Mouse (Mus musculus): ENCODE measurements at regions not wholly inside any gene's neighbourhood (a gene's known extent, or its start where the extent isn't known, plus 50 kb on each side); places are given as distances from the start of the nearest gene placed in this dataset.

GRCm38 (mm10) chr12:94469850-94470249, 1222.2 kb upstream of the Flrt2 start:
- in situ Hi-C loops (cut with MboI, MseI) = no loop called here

DNA sequence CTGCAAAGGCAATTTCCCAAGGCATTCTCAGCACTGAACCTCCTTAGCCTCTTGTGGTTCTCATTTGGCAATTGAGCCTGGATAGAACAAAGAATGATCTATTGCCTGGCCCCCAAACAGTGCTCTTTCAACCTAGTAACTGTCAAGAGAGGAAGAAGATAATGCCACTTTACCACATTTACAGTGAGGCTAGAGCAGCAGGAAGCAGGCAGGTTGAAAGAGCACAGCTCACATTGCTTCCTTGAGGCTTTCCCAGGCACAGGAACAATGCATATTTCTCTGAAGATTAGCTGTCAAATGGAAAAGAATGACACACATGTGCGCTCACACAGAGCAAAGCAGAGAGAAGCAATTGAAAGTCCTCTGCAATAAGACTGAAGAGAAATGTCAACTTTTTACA, 1221.0 kb upstream of the Flrt2 start:
- in situ Hi-C loops (cut with MboI, MseI) = no loop called here

DNA sequence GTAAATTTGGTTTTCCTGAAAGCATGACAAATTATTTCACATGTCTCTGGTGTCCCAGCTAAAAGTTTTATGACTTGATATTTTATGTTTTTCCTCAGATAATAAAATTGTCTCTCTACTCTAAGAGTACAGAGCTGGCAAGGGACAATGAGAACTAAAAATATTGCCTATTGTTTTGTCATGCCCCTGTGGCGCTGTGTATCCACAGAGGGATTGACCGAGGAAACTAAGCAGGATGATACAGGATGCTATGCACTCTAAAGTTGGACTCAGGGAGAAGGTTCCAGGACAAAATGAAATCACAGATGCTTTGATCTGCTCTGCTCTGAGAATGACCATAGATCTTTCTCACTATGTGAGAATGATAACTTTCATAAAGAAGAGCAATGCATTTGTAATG, 1203.3 kb upstream of the Flrt2 start:
- in situ Hi-C loops (cut with MboI, MseI) = no loop called here

DNA sequence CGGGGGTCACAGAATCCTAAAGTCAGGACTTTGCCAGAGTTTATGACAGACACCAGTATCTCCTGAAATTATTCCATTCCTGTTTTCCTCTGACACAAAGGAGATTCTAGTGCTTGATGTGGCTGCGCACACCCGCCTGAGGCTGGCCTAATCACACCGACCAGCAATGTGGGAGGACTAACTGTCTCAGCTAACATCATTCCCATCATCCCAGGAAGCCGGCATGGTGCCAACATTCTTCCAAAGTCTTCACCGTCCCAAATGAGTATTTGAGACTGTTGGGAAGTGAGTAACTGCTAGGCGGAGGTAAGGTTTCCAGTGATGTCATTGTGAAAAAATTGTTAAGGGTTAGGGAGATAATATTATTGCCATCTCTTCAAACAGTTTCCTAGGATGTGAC, 1183.9 kb upstream of the Flrt2 start:
- in situ Hi-C loops (cut with MboI, MseI) = no loop called here

DNA sequence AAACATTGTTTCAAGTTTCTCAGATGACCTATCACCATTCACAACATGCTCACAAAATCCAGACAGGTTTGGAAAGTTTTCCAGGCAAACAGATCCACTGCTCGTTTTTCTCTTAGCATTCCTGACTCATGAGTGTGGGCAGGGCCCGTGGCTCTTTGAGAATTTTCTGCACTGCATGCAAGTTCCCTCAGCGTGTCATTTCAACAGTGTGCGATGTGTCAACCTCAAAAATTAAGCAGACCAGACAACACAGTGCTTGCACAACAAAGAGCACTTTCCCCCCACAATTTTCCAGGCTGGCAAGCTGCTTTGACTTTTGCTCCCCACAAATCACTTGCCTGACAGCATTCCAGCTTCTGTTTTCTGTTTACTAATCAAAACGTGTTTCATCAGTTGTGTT, 1182.2 kb upstream of the Flrt2 start:
- in situ Hi-C loops (cut with MboI, MseI) = no loop called here

- in situ Hi-C loops (cut with MboI, MseI) = no loop called here
These were observed 1147.3 kb upstream of the Flrt2 start for GRCm38 (mm10) chr12:94544706-94545105.

GRCm38 (mm10) chr12:94560374-94561194, 1131.4 kb upstream of the Flrt2 start:
- in situ Hi-C loops (cut with MboI, MseI) = no loop called here

- in situ Hi-C loops (cut with MboI, MseI) = no loop called here
These were observed 1117.0 kb upstream of the Flrt2 start for GRCm38 (mm10) chr12:94574981-94575380.

GRCm38 (mm10) chr12:94580345-94580744, 1111.7 kb upstream of the Flrt2 start:
- in situ Hi-C loops (cut with MboI, MseI) = no loop called here

DNA sequence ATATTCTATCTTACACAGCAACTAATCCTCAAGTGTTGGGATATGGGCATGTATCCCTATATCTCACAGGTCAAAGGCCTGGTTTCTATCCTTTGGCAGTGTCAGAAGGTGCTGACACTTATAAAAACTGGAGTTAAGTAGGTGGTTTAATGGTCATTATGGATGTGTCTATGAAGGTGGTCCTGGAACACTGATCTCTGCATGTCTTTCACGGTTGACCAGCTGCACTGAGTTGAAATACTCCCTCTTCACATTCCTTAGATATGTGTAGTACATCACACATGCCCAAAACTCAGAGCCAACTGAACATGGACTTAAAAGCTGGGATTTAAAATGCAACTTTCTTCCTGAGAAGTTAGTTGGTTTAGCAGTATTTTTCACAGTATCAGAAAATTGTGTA, 1107.7 kb upstream of the Flrt2 start:
- in situ Hi-C loops (cut with MboI, MseI) = no loop called here

DNA sequence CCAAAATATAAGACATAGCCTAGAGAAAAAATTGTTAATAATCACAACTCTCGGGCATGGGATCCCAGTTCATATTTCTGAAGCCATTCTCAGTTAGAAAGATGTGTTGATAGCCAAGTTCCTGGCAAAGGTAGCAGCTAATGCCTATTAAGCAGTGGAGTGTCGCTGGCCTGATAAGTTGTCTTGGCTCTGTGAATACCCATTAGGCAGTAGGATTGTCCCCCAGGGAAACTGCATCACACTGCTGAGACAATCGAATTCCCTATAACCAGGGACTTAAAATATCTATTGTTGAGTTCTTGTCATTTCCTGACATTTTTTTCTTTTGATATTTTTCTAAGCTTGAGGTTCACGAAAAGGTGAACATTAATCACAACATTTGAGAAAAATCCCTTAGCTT, 1105.0 kb upstream of the Flrt2 start:
- in situ Hi-C loops (cut with MboI, MseI) = no loop called here

- in situ Hi-C loops (cut with MboI, MseI) = no loop called here
These were observed 1103.4 kb upstream of the Flrt2 start for GRCm38 (mm10) chr12:94588599-94588998.

- in situ Hi-C loops (cut with MboI, MseI) = no loop called here
These were observed 1103.0 kb upstream of the Flrt2 start for GRCm38 (mm10) chr12:94589033-94589432.

DNA sequence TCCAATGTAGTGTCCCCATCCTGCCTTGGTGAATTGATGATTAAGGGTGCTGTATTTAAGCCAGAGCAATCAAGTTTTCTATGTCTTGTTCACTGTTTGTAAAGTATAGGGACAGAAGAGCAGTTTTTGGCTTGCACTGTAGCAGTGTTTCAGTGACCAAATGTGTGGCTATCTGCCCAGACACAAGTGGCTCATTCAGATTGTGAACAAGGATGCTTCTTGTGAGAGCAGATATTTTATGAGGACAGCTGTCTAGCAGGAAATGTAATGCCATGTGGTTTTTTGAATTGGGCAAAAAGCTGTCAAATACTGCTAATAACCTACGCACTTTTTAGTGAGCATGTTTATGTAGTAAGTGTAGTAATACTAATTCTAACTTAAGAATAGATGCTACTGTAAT, 1086.5 kb upstream of the Flrt2 start:
- in situ Hi-C loops (cut with MboI, MseI) = no loop called here

- in situ Hi-C loops (cut with MboI, MseI) = no loop called here
These were observed 1055.5 kb upstream of the Flrt2 start for GRCm38 (mm10) chr12:94636555-94636954.

- in situ Hi-C loops (cut with MboI, MseI) = no loop called here
These were observed 1051.9 kb upstream of the Flrt2 start for GRCm38 (mm10) chr12:94640153-94640552.

- in situ Hi-C loops (cut with MboI, MseI) = no loop called here
These were observed 1046.7 kb upstream of the Flrt2 start for GRCm38 (mm10) chr12:94645302-94645701.

DNA sequence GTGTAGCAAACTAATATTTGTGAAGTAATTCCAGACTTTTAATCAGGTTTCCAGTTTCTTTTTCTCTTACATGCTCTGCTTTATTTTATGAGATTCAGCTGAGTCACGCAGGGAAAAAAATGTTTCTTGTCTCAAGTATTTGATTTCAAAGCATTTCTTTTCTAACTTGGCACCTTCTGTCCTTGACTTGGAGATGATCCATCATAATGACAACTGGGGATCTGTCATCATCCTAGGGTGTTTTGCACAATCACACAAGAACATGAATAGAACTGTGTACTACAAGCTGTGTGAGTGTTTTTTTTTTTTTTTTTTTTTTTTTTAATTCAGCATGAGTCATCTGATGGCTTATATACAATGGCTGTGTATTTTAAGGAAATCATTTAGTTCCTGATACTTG, 1022.0 kb upstream of the Flrt2 start:
- in situ Hi-C loops (cut with MboI, MseI) = no loop called here

GRCm38 (mm10) chr12:94674925-94675324, 1017.1 kb upstream of the Flrt2 start:
- in situ Hi-C loops (cut with MboI, MseI) = no loop called here

- in situ Hi-C loops (cut with MboI, MseI) = no loop called here
These were observed 1000.5 kb upstream of the Flrt2 start for GRCm38 (mm10) chr12:94691341-94692029.

- in situ Hi-C loops (cut with MboI, MseI) = no loop called here
These were observed 960.6 kb upstream of the Flrt2 start for GRCm38 (mm10) chr12:94731391-94731790.

DNA sequence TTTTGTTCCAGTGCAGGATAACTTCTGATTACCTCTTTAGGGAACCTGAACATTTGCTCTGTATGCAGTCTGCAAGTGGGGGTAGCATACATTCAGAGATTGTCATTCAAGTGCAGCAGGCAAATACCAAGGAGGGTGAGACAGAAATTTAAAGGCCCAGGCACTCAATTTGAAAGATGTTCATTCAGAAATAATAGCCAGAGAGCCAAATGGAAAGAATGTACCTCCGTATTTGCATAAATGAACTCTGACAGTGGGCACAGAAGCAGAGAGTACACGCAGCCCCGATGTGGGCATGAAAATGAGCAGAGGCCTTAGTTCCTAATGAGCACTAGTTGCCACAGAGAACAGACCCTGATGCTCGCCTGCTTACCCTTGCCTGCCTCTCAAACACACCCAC, 958.8 kb upstream of the Flrt2 start:
- in situ Hi-C loops (cut with MboI, MseI) = no loop called here

GRCm38 (mm10) chr12:94737263-94737662, 954.8 kb upstream of the Flrt2 start:
- in situ Hi-C loops (cut with MboI, MseI) = no loop called here

Data from T-helper 2 cell (primary cell).